In genomic region chr17:3007234-3007633, GRCm38 (mm10) we compare ENCODE assay signal across 9 mouse cellular contexts.
A peak's percentile ranks its signal among the peaks of the same experiment; 100 is the strongest.
DNase-seq lines count a peak whose midpoint lies in the region; ATAC-seq lines count a peak whose summit lies in the region.
"Had no signal": no experiment of that assay in that cellular context is flagged by ENCODE, and none has a peak within 500 bp of the region (broad histone marks: within the 10 kb centered on the region; RNA-seq: fewer than 3 reads in every experiment).

No protein-coding gene starts in this region.

- no peaks in the 10 kb centered on the region for H3K36me3 ChIP-seq in forebrain, embryonic 10.5 days (replicated peaks)
- H3K36me3 ChIP-seq in forebrain, embryonic 12.5 days (replicated peaks): no peaks in the 10 kb centered on the region
- H3K36me3 ChIP-seq in kidney, embryonic 15.5 days: no peaks in the 10 kb centered on the region

- H3K4me3 ChIP-seq in forebrain, embryonic 10.5 days: no peak overlapping the region
- H3K4me3 ChIP-seq in forebrain, embryonic 12.5 days (replicated peaks): no peak overlapping the region
- no peak overlapping the region for H3K4me3 ChIP-seq in kidney, embryonic 15.5 days (replicated peaks)

- peaks cover 95% of the 10 kb centered on the region for H3K9me3 ChIP-seq in forebrain, embryonic 10.5 days
- peaks cover 85% of the 10 kb centered on the region for H3K9me3 ChIP-seq in forebrain, embryonic 12.5 days
- peaks cover 30% of the 10 kb centered on the region for H3K9me3 ChIP-seq in kidney, embryonic 15.5 days (replicated peaks)

- H3K4me2 ChIP-seq in forebrain, embryonic 12.5 days: no peak overlapping the region
- no peak overlapping the region for H3K4me2 ChIP-seq in kidney, embryonic 15.5 days

- peak; percentile 7 for DNase-seq in forebrain, embryonic 10.5 days (ENCODE audit: extremely low spot score, low spot score)
- no peak for DNase-seq in kidney, postnatal 14 days
- DNase-seq in cerebellum, adult 11-12 months: no peak
- DNase-seq in kidney, postnatal 25 days: no peak
- DNase-seq: kidney, adult 9 months had no signal

- H3K9ac ChIP-seq in forebrain, embryonic 12.5 days: no peak overlapping the region
- no peak overlapping the region for H3K9ac ChIP-seq in kidney, embryonic 15.5 days

- WGBS in forebrain, embryonic 10.5 days: 53% methylated on average over 2 of the region's 2 CpGs
- WGBS in forebrain, embryonic 12.5 days: 55% methylated on average over 2 of the region's 2 CpGs
- WGBS in kidney, embryonic 15.5 days: 65% methylated on average over 2 of the region's 2 CpGs

- no peak overlapping the region for H3K27ac ChIP-seq in forebrain, embryonic 10.5 days
- H3K27ac ChIP-seq in forebrain, embryonic 12.5 days: no peak overlapping the region
- no peak overlapping the region for H3K27ac ChIP-seq in kidney, embryonic 15.5 days

- no peak for ATAC-seq in forebrain, embryonic 12.5 days (ENCODE audit: low FRiP score)
- 0 out of 2 replicates have a peak, but pooled peaks have one; percentile 31 for ATAC-seq in kidney, embryonic 15.5 days (replicated peaks; ENCODE audit: low FRiP score)
- 0 out of 2 replicates have a peak, but pooled peaks have one; percentile 45 for ATAC-seq in erythroblast, adult 5-6 weeks (replicated peaks; ENCODE audit: low FRiP score, poor library complexity, severe bottlenecking)
- peak; percentile 40; the same call in 1 of the 2 replicates for ATAC-seq in megakaryocyte-erythroid progenitor cell, adult 5-6 weeks (replicated peaks; ENCODE audit: low FRiP score, low TSS enrichment, poor library complexity, severe bottlenecking)

- no peaks in the 10 kb centered on the region for H3K4me1 ChIP-seq in forebrain, embryonic 10.5 days
- no peaks in the 10 kb centered on the region for H3K4me1 ChIP-seq in forebrain, embryonic 12.5 days
- H3K4me1 ChIP-seq in kidney, embryonic 15.5 days: no peaks in the 10 kb centered on the region

- no peaks in the 10 kb centered on the region for H3K27me3 ChIP-seq in forebrain, embryonic 10.5 days (ENCODE audit: poor library complexity, severe bottlenecking)
- no peaks in the 10 kb centered on the region for H3K27me3 ChIP-seq in forebrain, embryonic 12.5 days
- H3K27me3 ChIP-seq in kidney, embryonic 15.5 days: no peaks in the 10 kb centered on the region
